Mouse (Mus musculus): Measurements from ENCODE around the gene Apeh. TPM values are rescaled to one million over a fixed set of nuclear protein-coding genes. Genes with fewer than 3 reads are reported as not detected.

Gene Apeh
- polyA plus RNA-seq, 1 experiment from 2014 or later = 46.4 TPM

- H3K36me3 ChIP-seq = peaks cover 57% of the 10 kb centered on the region
- H3K4me1 ChIP-seq (replicated peaks) = peaks cover 18% of the 10 kb centered on the region
- no peaks in the 10 kb centered on the region for H3K27me3 ChIP-seq
- ATAC-seq (replicated peaks; ENCODE audit: insufficient number of reproducible peaks, insufficient read depth, low FRiP score, low read depth) = no peak
- no peak overlapping the region for H3K27ac ChIP-seq
- WGBS = 81% methylated on average over 28 of the region's 28 CpGs
- H3K4me2 ChIP-seq = no peak overlapping the region
- H3K9ac ChIP-seq = no peak overlapping the region
- no peak overlapping the region for H3K4me3 ChIP-seq
- H3K9me3 ChIP-seq (replicated peaks) = no peaks in the 10 kb centered on the region
These were observed 37.8 kb downstream of the Apeh start for GRCm38 (mm10) chr9:108056361-108057261.

DNA sequence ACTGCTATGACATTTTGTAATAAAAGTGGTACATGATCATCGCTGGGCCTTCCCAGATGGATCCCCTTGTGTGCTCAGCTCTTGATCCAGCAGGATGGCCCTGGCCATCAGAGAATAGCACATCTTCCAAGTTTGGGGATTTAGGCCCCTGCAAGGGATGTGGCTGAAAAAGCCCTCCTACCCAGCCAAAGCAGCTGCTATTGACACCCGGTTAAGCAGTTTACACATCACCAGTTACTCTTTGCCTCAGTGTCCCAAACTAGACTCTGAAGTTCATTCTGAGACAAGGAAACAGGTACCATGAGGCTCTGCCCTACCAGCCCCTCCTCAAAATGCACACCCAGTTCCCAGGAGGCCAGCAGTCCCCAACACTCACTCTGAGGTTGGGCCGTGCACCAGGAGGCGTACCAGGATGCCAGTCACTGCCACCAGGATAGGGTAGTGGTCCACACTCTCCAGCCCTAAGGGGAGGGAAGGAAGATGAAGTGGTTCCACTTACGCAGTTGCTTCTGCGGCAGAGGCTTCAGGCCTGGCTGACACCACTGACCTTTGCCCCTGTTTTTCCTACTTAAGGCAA lies 38.7 kb downstream of the Apeh start:
- no peak overlapping the region for H3K27ac ChIP-seq
- no peak overlapping the region for H3K4me2 ChIP-seq
- no peak for ATAC-seq (replicated peaks; ENCODE audit: insufficient number of reproducible peaks, insufficient read depth, low FRiP score, low read depth)
- peaks cover 18% of the 10 kb centered on the region for H3K4me1 ChIP-seq (replicated peaks)
- 88% methylated on average over 6 of the region's 6 CpGs for WGBS
- no peaks in the 10 kb centered on the region for H3K9me3 ChIP-seq (replicated peaks)
- peaks cover 58% of the 10 kb centered on the region for H3K36me3 ChIP-seq
- H3K4me3 ChIP-seq = no peak overlapping the region
- H3K27me3 ChIP-seq = no peaks in the 10 kb centered on the region
- no peak overlapping the region for H3K9ac ChIP-seq

DNA sequence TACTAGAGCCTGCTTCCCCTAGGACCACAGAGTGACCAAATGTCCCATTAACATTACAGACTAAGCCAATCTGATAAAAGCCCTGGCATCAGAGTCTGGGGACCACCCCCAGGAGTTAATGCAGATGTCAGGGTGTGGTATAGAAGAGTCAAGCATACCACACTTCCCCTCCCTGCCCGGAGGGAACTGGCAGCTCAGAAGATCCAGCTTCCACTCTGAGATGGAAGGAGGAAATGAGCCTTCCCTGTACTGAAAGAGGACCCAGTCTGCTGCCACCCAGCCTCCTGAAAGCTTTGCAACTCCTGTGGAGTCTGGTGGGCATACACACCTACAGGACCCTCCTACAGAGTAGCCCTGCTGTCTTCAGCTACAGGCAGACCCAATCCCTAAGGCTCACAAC lies 39.3 kb downstream of the Apeh start:
- Histone ChIP-seq H3K9ac (no peak overlapping the region), H3K27ac (no peak overlapping the region), H3K4me1 (replicated peaks) (peaks cover 24% of the 10 kb centered on the region), H3K4me3 (no peak overlapping the region), H3K36me3 (peaks cover 62% of the 10 kb centered on the region), H3K4me2 (no peak overlapping the region), H3K9me3 (replicated peaks) (no peaks in the 10 kb centered on the region), H3K27me3 (no peaks in the 10 kb centered on the region)
- ATAC-seq (replicated peaks; ENCODE audit: insufficient number of reproducible peaks, insufficient read depth, low FRiP score, low read depth) = no peak
- 50% methylated on average over 1 of the region's 1 CpGs for WGBS

- no peak overlapping the region for H3K4me2 ChIP-seq
- peaks cover 30% of the 10 kb centered on the region for H3K4me1 ChIP-seq (replicated peaks)
- H3K4me3 ChIP-seq = no peak overlapping the region
- H3K27ac ChIP-seq = no peak overlapping the region
- 89% methylated on average over 22 of the region's 22 CpGs for WGBS
- H3K9ac ChIP-seq = no peak overlapping the region
- H3K9me3 ChIP-seq (replicated peaks) = no peaks in the 10 kb centered on the region
- ATAC-seq (replicated peaks; ENCODE audit: insufficient number of reproducible peaks, insufficient read depth, low FRiP score, low read depth) = no peak
- H3K27me3 ChIP-seq = no peaks in the 10 kb centered on the region
- H3K36me3 ChIP-seq = peaks cover 59% of the 10 kb centered on the region
These were observed 39.9 kb downstream of the Apeh start for GRCm38 (mm10) chr9:108054331-108055040.

DNA sequence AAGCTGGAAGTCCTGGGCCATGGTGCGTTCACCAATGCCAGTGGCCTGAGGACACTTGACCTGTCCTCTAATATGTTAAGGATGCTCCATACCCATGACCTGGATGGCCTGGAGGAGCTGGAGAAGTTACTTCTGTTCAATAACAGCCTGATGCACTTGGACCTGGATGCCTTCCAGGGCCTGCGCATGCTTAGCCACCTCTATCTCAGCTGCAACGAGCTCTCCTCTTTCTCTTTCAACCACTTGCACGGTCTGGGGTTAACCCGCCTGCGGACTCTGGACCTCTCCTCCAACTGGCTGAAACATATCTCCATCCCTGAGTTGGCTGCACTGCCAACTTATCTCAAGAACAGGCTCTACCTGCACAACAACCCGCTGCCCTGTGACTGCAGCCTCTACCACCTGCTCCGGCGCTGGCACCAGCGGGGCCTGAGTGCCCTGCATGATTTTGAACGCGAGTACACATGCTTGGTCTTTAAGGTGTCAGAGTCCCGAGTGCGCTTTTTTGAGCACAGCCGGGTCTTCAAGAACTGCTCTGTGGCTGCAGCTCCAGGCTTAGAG lies 40.7 kb downstream of the Apeh start:
- Histone ChIP-seq H3K36me3 (peaks cover 56% of the 10 kb centered on the region), H3K9ac (0 out of 2 replicates have a peak overlapping the region, but pooled peaks have one; percentile 39), H3K27me3 (no peaks in the 10 kb centered on the region), H3K4me2 (no peak overlapping the region), H3K4me1 (replicated peaks) (peaks cover 31% of the 10 kb centered on the region), H3K4me3 (no peak overlapping the region), H3K27ac (peak overlapping the region; percentile 23; the same call in 1 of the 2 replicates), H3K9me3 (replicated peaks) (no peaks in the 10 kb centered on the region)
- no peak for ATAC-seq (replicated peaks; ENCODE audit: insufficient number of reproducible peaks, insufficient read depth, low FRiP score, low read depth)
- 83% methylated on average over 15 of the region's 15 CpGs for WGBS

DNA sequence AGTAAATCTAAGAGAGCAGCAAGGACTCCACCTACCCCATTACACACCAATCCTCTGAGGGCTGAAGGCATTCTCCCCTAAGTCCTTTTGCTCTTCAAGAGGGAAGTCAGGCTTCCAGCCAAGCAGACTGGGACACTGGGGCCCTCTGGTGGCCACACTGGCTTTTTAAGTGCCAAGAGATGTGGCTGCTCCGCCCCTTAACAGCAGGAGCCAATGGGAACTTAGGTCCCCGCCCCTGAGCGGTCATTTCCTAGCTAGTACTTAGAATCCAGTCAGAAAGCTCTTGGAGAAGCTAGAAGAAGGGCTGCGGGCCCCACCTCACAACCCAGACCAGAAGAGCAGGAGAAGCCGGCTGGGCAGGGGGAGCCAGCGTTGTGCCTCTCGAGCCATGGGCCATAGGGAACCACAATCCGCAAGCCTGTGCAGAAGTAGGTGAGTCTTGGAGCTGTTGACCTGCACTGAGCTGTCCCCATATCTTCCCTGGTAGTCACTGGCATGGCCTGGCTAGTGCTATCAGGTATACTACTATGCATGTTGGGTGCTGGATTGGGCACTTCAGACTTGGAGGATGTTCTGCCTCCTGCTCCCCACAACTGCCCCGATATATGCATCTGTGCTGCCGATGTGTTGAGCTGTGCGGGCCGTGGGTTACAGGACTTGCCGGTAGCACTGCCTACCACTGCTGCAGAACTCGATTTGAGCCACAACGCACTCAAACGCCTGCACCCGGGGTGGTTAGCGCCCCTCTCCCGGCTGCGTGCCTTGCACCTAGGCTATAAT lies 41.3 kb downstream of the Apeh start, which contains the start of gene Amigo3:
Amigo3 (plus strand) TSS at position 275 of the 780 bp plus-strand sequence.
- Histone ChIP-seq H3K9me3 (replicated peaks) (no peaks in the 10 kb centered on the region), H3K27ac (peak within 1 kb of the TSS; percentile 23), H3K36me3 (peaks cover 49% of the 10 kb centered on the region; the same call in 1 of the 2 replicates), H3K4me1 (replicated peaks) (peaks cover 36% of the 10 kb centered on the region), H3K9ac (peak within 1 kb of the TSS; percentile 39; the same call in 1 of the 2 replicates), H3K4me2 (peak within 1 kb of the TSS; percentile 60), H3K27me3 (no peaks in the 10 kb centered on the region), H3K4me3 (peak within 1 kb of the TSS; percentile 33)
- WGBS = 48% methylated on average over 20 of the region's 20 CpGs
- ATAC-seq (replicated peaks; ENCODE audit: insufficient number of reproducible peaks, insufficient read depth, low FRiP score, low read depth) = peak; percentile 47

DNA sequence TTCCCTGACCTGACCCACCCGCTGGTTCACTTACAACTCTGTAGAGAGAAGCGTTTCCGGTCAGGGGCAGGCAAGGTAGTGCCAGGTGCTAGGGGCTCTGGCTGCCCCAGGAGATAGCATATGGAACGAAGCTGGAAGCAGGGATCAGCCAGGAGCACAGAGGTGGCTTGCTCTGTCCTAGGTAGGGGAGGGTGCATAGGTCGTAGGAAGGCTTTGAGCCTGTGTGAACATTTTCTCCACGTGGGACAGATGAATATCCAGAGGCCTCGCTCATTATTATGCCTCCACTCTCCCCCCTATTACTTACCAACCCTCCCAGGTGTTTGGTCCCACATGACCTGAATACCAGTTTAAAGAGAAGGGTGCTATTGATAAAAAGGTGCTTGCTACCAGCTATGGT lies 42.0 kb downstream of the Apeh start:
- Histone ChIP-seq H3K9me3 (replicated peaks) (no peaks in the 10 kb centered on the region), H3K4me2 (no peak overlapping the region), H3K4me1 (replicated peaks) (peaks cover 43% of the 10 kb centered on the region), H3K4me3 (no peak overlapping the region), H3K36me3 (peaks cover 44% of the 10 kb centered on the region; the same call in 1 of the 2 replicates), H3K27me3 (no peaks in the 10 kb centered on the region), H3K9ac (no peak overlapping the region), H3K27ac (peak overlapping the region; percentile 12; the same call in 1 of the 2 replicates)
- 61% methylated on average over 7 of the region's 7 CpGs for WGBS
- no peak for ATAC-seq (replicated peaks; ENCODE audit: insufficient number of reproducible peaks, insufficient read depth, low FRiP score, low read depth)

- WGBS = 84% methylated on average over 4 of the region's 4 CpGs
- Histone ChIP-seq H3K36me3 (peaks cover 45% of the 10 kb centered on the region; the same call in 1 of the 2 replicates), H3K4me3 (no peak overlapping the region)
These were observed 42.5 kb downstream of the Apeh start for GRCm38 (mm10) chr9:108051931-108052220.

DNA sequence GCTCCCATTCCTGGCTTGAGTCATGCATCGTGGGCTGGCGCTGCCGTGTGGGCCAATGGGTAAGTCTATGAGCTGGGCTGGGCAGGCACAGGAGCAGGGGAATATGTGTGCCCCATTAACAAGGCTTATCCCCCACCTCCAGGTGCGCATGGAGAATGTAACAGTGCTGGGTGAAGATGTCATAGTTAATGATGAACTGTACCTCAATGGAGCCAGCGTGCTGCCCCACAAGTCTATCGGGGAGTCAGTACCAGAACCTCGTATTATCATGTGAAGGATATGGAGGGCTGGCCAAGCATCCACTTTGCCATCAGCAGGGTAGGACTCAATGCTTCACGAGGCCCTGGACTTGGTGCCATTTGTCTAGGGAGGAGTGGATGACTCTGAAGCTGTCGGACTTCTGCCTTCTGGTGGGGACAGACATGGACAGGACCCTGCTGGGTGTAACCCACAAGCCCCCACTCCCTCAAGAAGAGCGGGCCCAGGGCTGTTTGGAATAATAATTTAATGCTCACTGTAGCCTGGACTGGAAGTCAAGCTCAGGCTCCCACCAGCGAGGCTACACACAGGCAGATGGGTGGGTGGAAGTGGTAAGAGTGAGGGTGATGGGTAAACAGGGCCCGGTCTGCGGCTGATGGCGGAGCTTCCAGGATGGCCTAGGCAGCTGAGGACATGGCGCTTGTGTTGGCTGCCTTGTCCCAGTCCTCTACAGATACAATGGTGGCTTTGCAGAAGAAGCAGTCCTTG lies 43.0 kb downstream of the Apeh start:
- no peak overlapping the region for H3K9ac ChIP-seq
- no peak overlapping the region for H3K4me2 ChIP-seq
- H3K36me3 ChIP-seq = peaks cover 47% of the 10 kb centered on the region
- no peak for ATAC-seq (replicated peaks; ENCODE audit: insufficient number of reproducible peaks, insufficient read depth, low FRiP score, low read depth)
- peaks cover 45% of the 10 kb centered on the region for H3K4me1 ChIP-seq (replicated peaks)
- H3K9me3 ChIP-seq (replicated peaks) = no peaks in the 10 kb centered on the region
- WGBS = 94% methylated on average over 15 of the region's 15 CpGs
- no peak overlapping the region for H3K27ac ChIP-seq
- no peak overlapping the region for H3K4me3 ChIP-seq
- H3K27me3 ChIP-seq = no peaks in the 10 kb centered on the region

More at GRCm38 (mm10) chr9:108051931-108052220, 42.5 kb downstream of the Apeh start:
- Histone ChIP-seq H3K9ac (no peak overlapping the region), H3K27me3 (no peaks in the 10 kb centered on the region), H3K4me1 (replicated peaks) (peaks cover 45% of the 10 kb centered on the region), H3K4me2 (no peak overlapping the region), H3K9me3 (replicated peaks) (no peaks in the 10 kb centered on the region), H3K27ac (no peak overlapping the region)
- ATAC-seq (replicated peaks; ENCODE audit: insufficient number of reproducible peaks, insufficient read depth, low FRiP score, low read depth) = no peak

Data from heart, embryonic 15.5 days (tissue).